In genomic region chr1:175296906-175297305, GRCm38 (mm10) we compare ENCODE assay signal across 20 mouse cellular contexts.
DNase-seq lines count a peak whose midpoint lies in the region; TF ChIP-seq lines count a peak whose summit lies in the region.
"Had no signal": no experiment of that assay in that cellular context is flagged by ENCODE, and none has a peak within 500 bp of the region (broad histone marks: within the 10 kb centered on the region; RNA-seq: fewer than 3 reads in every experiment).

No protein-coding gene starts in this region.

- no peaks in the 10 kb centered on the region for H3K36me3 ChIP-seq in heart, embryonic 10.5 days
- H3K36me3 ChIP-seq: embryonic facial prominence, embryonic 10.5 days; heart, embryonic 13.5 days; hindbrain, embryonic 15.5 days had no signal

- no peaks in the 10 kb centered on the region for H3K9me3 ChIP-seq in heart, embryonic 10.5 days
- H3K9me3 ChIP-seq: embryonic facial prominence, embryonic 10.5 days; heart, embryonic 13.5 days; hindbrain, embryonic 15.5 days had no signal

- H3K27ac ChIP-seq in left cerebral cortex, adult 2 months: peak overlapping the region; percentile 76
- H3K27ac ChIP-seq in heart, embryonic 10.5 days: no peak overlapping the region
- H3K27ac ChIP-seq: embryonic facial prominence, embryonic 10.5 days; forebrain, embryonic 13.5 days; gastrocnemius, adult 2 months; heart, embryonic 13.5 days; hindbrain, embryonic 15.5 days had no signal

- no peak overlapping the region for H3K4me3 ChIP-seq in left cerebral cortex, adult 2 months
- H3K4me3 ChIP-seq in heart, embryonic 10.5 days: no peak overlapping the region
- H3K4me3 ChIP-seq: embryonic facial prominence, embryonic 10.5 days; forebrain, embryonic 13.5 days; gastrocnemius, adult 2 months; heart, embryonic 13.5 days; hindbrain, embryonic 15.5 days had no signal

- H3K4me1 ChIP-seq in heart, embryonic 10.5 days: no peaks in the 10 kb centered on the region
- H3K4me1 ChIP-seq: embryonic facial prominence, embryonic 10.5 days; heart, embryonic 13.5 days had no signal

- intact Hi-C loops in left cerebral cortex, adult 2 months (cut with DNase I): loop anchor here (1.0 to 10.0 kb wide), 4 partner anchors 124 to 230 kb away; no protein-coding TSS in a partner anchor

- DNase-seq in layer of hippocampus, adult 9-11 months: peak; percentile 22
- DNase-seq in layer of hippocampus, adult 9-10 months (ENCODE audit: low spot score): no peak
- DNase-seq in right cerebral cortex, adult 2 months (ENCODE audit: low spot score in 2 of 2): peak; percentile 33 to 47
- no peak for DNase-seq in right cerebral cortex, postnatal 25 days
- DNase-seq in left cerebral cortex, adult 2 months (ENCODE audit: extremely low spot score in 1 of 2, low spot score in 2 of 2): peak in 1 of 2 experiments; percentile 26
- peak; percentile 88 for DNase-seq in telencephalon, adult 2 months (ENCODE audit: low read depth, low spot score)
- no peak for DNase-seq in heart, embryonic 10.5 days (ENCODE audit: low spot score)
- DNase-seq: adrenal gland, postnatal 14 days; cerebellum, adult 18-20 months; cerebellum, adult 9-11 months; cerebellum, postnatal 36 days; gastrocnemius, adult 2 months; gastrocnemius, postnatal 25 days; heart, postnatal 36 days had no signal

- TF ChIP-seq CTCF in left cerebral cortex, adult 2 months (IDR thresholded peaks at IDR 0.05): no peak

- H3K27me3 ChIP-seq in heart, embryonic 10.5 days (ENCODE audit: insufficient read depth, poor library complexity, severe bottlenecking): no peaks in the 10 kb centered on the region
- H3K27me3 ChIP-seq: CH12.LX; forebrain, embryonic 13.5 days; heart, embryonic 13.5 days; hindbrain, embryonic 15.5 days; Patski had no signal

- 89% methylated on average over 1 of the region's 1 CpGs for whole genome bisulfite sequencing in heart, embryonic 10.5 days

Comparison
In these comparisons a context has a peak if more than half of its experiments do, and no peak if none do; other contexts are left out.
1. DNase-seq: peak in layer of hippocampus, adult 9-11 months (single experiment), right cerebral cortex, adult 2 months (2 of 2) and telencephalon, adult 2 months (single experiment); none in layer of hippocampus, adult 9-10 months (single experiment), right cerebral cortex, postnatal 25 days (single experiment) and heart, embryonic 10.5 days (single experiment).